Mouse (Mus musculus): Measurements from ENCODE around the gene Mthfr.

GRCm38 (mm10) chr4:148104146-148104545 lies 65.3 kb downstream of the Mthfr start:
- TF ChIP-seq POLR2A (IDR thresholded peaks at IDR 0.05; ENCODE audit: extremely low read depth, insufficient read depth, low read length) (no peak), CTCF (IDR thresholded peaks at IDR 0.05; ENCODE audit: extremely low read depth, insufficient read depth, low read length) (no peak)

All from cortical plate, adult 2 months (tissue).